Mouse (Mus musculus): ENCODE data around the gene Lcorl. TPM values are rescaled to one million over a fixed set of nuclear protein-coding genes. Genes with fewer than 3 reads are reported as not detected.
"Not testable (repeated sequence)": the region's sequence is repeated elsewhere in the genome, so short reads cannot be mapped to it uniquely, and the experiment has no call there.

Gene Lcorl
- total and polyA plus RNA-seq, 3 experiments, result 4.2 to 5.8 (median 5.6) TPM

DNA sequence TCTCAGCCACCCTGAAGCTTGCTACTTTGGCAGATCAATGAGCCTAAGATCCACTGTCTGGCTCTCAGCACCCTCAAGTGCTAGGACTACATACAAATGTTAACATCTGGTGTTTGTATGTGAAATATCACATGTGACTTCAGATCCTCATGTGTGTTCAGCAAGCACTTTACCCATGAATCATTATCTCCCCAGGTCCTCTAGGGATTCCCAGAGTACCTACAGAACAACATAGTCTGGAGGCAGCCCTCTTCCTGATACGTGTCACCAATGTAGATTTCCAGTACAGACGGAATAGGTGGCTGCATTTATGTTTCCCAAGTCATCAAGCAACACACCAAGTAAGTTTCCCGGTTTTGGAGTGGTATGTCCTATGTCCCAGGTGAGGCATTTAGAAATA lies 188.6 kb downstream of the Lcorl start:
- Histone ChIP-seq H3K9ac (ENCODE audit: insufficient read depth, low read depth) (peak overlapping the region; percentile 92), H3K27ac (ENCODE audit: insufficient read depth, low read depth) (no peak overlapping the region), H3K36me3 (replicated peaks in 1 of 2; ENCODE audit: control insufficient read depth in 1 of 2, insufficient read depth in 1 of 2, low read length in 1 of 2) (peaks cover 0 to 8% of the 10 kb centered on the region in 2 experiments), H3K4me3 (replicated peaks in 1 of 3; ENCODE audit: low read depth in 2 of 3, low read length in 2 of 3, poor library complexity in 1 of 3) (peak overlapping the region; percentile 87 to 90 (median 89)), H3K4me1 (ENCODE audit: control insufficient read depth in 1 of 2, insufficient read depth in 2 of 2) (peaks cover 0 to 14% of the 10 kb centered on the region in 2 experiments; a peak in 1 of 4 replicates), H3K79me2 (replicated peaks; ENCODE audit: control insufficient read depth, extremely low read depth, insufficient read depth, poor library complexity, severe bottlenecking) (peaks cover 22% of the 10 kb centered on the region), H3K4me2 (ENCODE audit: insufficient read depth, low read depth, poor library complexity, severe bottlenecking) (peak overlapping the region; percentile 98), H3K27me3 (replicated peaks) (no peaks in the 10 kb centered on the region), H3K9me3 (replicated peaks; ENCODE audit: low read length) (no peaks in the 10 kb centered on the region)
- DNase-seq (ENCODE audit: extremely low read depth), result no peak
- TF ChIP-seq ZNF384 (IDR thresholded peaks at IDR 0.05; ENCODE audit: low read depth, low read length), result no peak
- TF ChIP-seq ETS1 (conservative IDR thresholded peaks at IDR 0.05; ENCODE audit: low read depth, low read length), result no peak
- TF ChIP-seq BHLHE40 (IDR thresholded peaks at IDR 0.05; ENCODE audit: low read depth, low read length), result 0 out of 2 replicates have a peak, but pooled peaks have one; percentile 5
- 0 out of 2 replicates have a peak, but pooled peaks have one; percentile 11 for TF ChIP-seq SIN3A (IDR thresholded peaks at IDR 0.05; ENCODE audit: low read length)
- no peak for TF ChIP-seq ZC3H11A (IDR thresholded peaks at IDR 0.05; ENCODE audit: low read depth, low read length)
- TF ChIP-seq NRF1 (IDR thresholded peaks at IDR 0.05; ENCODE audit: low read depth, low read length), result no peak
- TF ChIP-seq CHD1 (IDR thresholded peaks at IDR 0.05; ENCODE audit: low read depth, low read length), result no peak
- no peak for TF ChIP-seq IRF4 (IDR thresholded peaks at IDR 0.05; ENCODE audit: low read depth, low read length)
- 0 out of 2 replicates have a peak, but pooled peaks have one; percentile 6 for TF ChIP-seq MAZ (IDR thresholded peaks at IDR 0.05; ENCODE audit: low read depth, low read length)
- TF ChIP-seq MYC (IDR thresholded peaks at IDR 0.05; ENCODE audit: low read depth, low read length), result no peak
- TF ChIP-seq MAX (IDR thresholded peaks at IDR 0.05; ENCODE audit: low read length), result no peak
- no peak for TF ChIP-seq USF1 (IDR thresholded peaks at IDR 0.05; ENCODE audit: low read depth, low read length)
- dilution Hi-C loops (cut with MboI; ENCODE audit: extremely low pct_ligation_motif_present, extremely low pct_unique_long_range_greater_than_20kb, low sequenced_read_pairs) (no loop called here), in situ Hi-C loops (cut with MboI; ENCODE audit: low pct_ligation_motif_present, low pct_unique_long_range_greater_than_20kb, low sequenced_read_pairs) (loop anchor here (5.0 to 10.0 kb wide), 2 partner anchors 137 to 194 kb away; no protein-coding TSS in a partner anchor)

DNA sequence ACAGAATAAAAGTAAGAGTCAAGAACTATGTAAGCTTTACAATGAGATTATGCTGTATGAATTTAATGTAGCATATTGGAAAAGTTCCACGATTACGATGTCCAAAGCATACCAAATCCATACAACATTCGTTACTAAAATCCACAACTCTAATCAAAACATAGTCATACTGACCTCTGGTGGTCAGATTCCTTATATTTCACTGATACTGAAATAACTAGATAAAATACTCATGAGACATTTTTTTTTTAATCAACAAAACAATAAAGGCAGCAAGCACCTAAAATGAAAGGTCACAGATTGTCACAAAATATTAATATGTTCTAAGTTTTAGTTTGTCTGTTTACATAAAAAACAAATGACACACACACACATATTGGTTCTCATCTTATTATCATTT lies 189.1 kb downstream of the Lcorl start:
- peaks cover 0 to 11% of the 10 kb centered on the region in 2 experiments; a peak in 1 of 4 replicates for H3K4me1 ChIP-seq (ENCODE audit: control insufficient read depth in 1 of 2, insufficient read depth in 2 of 2)
- peaks cover 22% of the 10 kb centered on the region for H3K79me2 ChIP-seq (replicated peaks; ENCODE audit: control insufficient read depth, extremely low read depth, insufficient read depth, poor library complexity, severe bottlenecking)
- H3K36me3 ChIP-seq (replicated peaks in 1 of 2; ENCODE audit: control insufficient read depth in 1 of 2, insufficient read depth in 1 of 2, low read length in 1 of 2), result peaks cover 0 to 7% of the 10 kb centered on the region in 2 experiments
- no peak overlapping the region for H3K27ac ChIP-seq (ENCODE audit: insufficient read depth, low read depth)
- TF ChIP-seq SMC3 (IDR thresholded peaks at IDR 0.05; ENCODE audit: low read depth, low read length) (peak; percentile 54), CTCF (conservative IDR thresholded peaks at IDR 0.05 in 1 of 2, IDR thresholded peaks at IDR 0.05 in 1 of 2; ENCODE audit: low read depth in 2 of 2, low read length in 2 of 2) (peak in 1 of 2 experiments; percentile 68; a peak in 3 of 4 replicates), IRF4 (IDR thresholded peaks at IDR 0.05; ENCODE audit: low read depth, low read length) (no peak), ZNF384 (IDR thresholded peaks at IDR 0.05; ENCODE audit: low read depth, low read length) (peak; percentile 64; the same call in 1 of the 2 replicates), JUN (IDR thresholded peaks at IDR 0.05; ENCODE audit: insufficient read depth, low read depth, low read length) (no peak), RAD21 (IDR thresholded peaks at IDR 0.05; ENCODE audit: low read depth, low read length) (peak; percentile 72), ZC3H11A (IDR thresholded peaks at IDR 0.05; ENCODE audit: low read depth, low read length) (no peak)
- dilution Hi-C loops (cut with MboI; ENCODE audit: extremely low pct_ligation_motif_present, extremely low pct_unique_long_range_greater_than_20kb, low sequenced_read_pairs), result no loop called here
- no peak overlapping the region for H3K9ac ChIP-seq (ENCODE audit: insufficient read depth, low read depth)
- in situ Hi-C loops (cut with MboI; ENCODE audit: low pct_ligation_motif_present, low pct_unique_long_range_greater_than_20kb, low sequenced_read_pairs), result loop anchor here (5.0 to 10.0 kb wide), 2 partner anchors 136 to 194 kb away; no protein-coding TSS in a partner anchor
- H3K27me3 ChIP-seq (replicated peaks), result no peaks in the 10 kb centered on the region
- peak overlapping the region in 2 of 3 experiments; percentile 87 to 90 for H3K4me3 ChIP-seq (replicated peaks in 1 of 3; ENCODE audit: low read depth in 2 of 3, low read length in 2 of 3, poor library complexity in 1 of 3)
- no peaks in the 10 kb centered on the region for H3K9me3 ChIP-seq (replicated peaks; ENCODE audit: low read length)
- no peak overlapping the region; the same call in 1 of the 2 replicates for H3K4me2 ChIP-seq (ENCODE audit: insufficient read depth, low read depth, poor library complexity, severe bottlenecking)
- DNase-seq (ENCODE audit: extremely low read depth), result peak; percentile 64

DNA sequence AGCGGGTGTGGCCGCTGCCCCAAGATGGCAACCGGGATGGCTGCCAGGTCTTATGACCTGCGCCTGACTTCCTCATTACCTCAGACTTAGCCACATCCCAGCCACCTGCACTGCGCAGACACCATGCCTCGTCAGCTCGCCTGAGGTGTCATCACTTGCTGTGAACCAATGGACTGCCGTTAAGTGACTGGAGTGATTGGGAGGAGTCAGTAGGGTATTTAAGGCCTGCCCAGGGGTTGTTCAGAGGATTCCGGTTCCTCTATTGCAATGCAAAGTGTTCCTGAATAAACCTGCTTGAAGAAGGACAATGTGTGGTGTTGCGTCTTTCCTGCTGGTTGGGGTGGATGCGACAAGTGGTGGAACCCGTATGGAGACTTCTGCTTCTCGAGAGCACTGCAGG lies 199.0 kb downstream of the Lcorl start:
- H3K4me3 ChIP-seq (replicated peaks in 1 of 3; ENCODE audit: low read depth in 2 of 3, low read length in 2 of 3, poor library complexity in 1 of 3); dilution Hi-C loops (cut with MboI; ENCODE audit: extremely low pct_ligation_motif_present, extremely low pct_unique_long_range_greater_than_20kb, low sequenced_read_pairs); H3K36me3 ChIP-seq (replicated peaks in 1 of 2; ENCODE audit: control insufficient read depth in 1 of 2, insufficient read depth in 1 of 2, low read length in 1 of 2); H3K9ac ChIP-seq (ENCODE audit: insufficient read depth, low read depth); H3K79me2 ChIP-seq (replicated peaks; ENCODE audit: control insufficient read depth, extremely low read depth, insufficient read depth, poor library complexity, severe bottlenecking); H3K4me2 ChIP-seq (ENCODE audit: insufficient read depth, low read depth, poor library complexity, severe bottlenecking); H3K27me3 ChIP-seq (replicated peaks); H3K4me1 ChIP-seq (ENCODE audit: control insufficient read depth in 1 of 2, insufficient read depth in 2 of 2); H3K9me3 ChIP-seq (replicated peaks; ENCODE audit: low read length); H3K27ac ChIP-seq (ENCODE audit: insufficient read depth, low read depth); in situ Hi-C loops (cut with MboI; ENCODE audit: low pct_ligation_motif_present, low pct_unique_long_range_greater_than_20kb, low sequenced_read_pairs); DNase-seq (ENCODE audit: extremely low read depth): not testable (repeated sequence)
